Mouse (Mus musculus): ENCODE measurements at regions not wholly inside any gene's neighbourhood (a gene's known extent, or its start where the extent isn't known, plus 50 kb on each side); places are given as distances from the start of the nearest gene placed in this dataset.

DNA sequence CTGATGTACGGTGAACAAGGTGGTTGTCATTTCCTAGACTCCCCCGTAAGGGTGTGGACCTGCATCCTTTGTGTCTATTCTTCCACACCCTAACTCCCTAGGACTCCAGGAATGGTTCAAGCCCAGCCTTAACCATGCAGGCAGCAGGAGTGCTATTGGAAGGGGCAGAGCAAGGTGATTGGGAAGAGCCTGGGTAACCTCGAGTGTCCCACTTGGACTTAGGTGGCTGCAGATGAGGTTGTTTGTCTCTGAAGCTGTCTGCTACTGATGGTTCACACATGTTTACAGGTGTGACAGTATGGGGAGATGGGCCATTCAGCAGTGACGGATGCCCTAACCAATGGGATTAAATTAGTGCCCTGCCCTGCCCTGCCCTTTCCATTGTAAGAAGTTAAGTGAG is 207.4 kb downstream of the Zfp326 start:
- no peak overlapping the region for H3K4me3 ChIP-seq (ENCODE audit: low read length)
- TF ChIP-seq CTCF (IDR thresholded peaks at IDR 0.05; ENCODE audit: low read depth) = no peak
- no peaks in the 10 kb centered on the region for H3K4me1 ChIP-seq (ENCODE audit: insufficient read depth, low read length)
- no peak overlapping the region for H3K4me2 ChIP-seq (ENCODE audit: low read depth, low read length)
- DNase-seq (ENCODE audit: low spot score) = no peak
- 0 out of 2 replicates have a peak, but pooled peaks cover 4% of the 10 kb centered on the region for H3K9me3 ChIP-seq (ENCODE audit: low read length)
- H3K27me3 ChIP-seq (ENCODE audit: insufficient read depth, low read length) = no peaks in the 10 kb centered on the region
- WGBS = 87% methylated on average over 4 of the region's 4 CpGs
- ATAC-seq = no peak
- H3K27ac ChIP-seq = no peak overlapping the region
- H3K9ac ChIP-seq (replicated peaks; ENCODE audit: low read length) = no peak overlapping the region
- no peaks in the 10 kb centered on the region for H3K36me3 ChIP-seq (ENCODE audit: insufficient read depth, low read length)

DNA sequence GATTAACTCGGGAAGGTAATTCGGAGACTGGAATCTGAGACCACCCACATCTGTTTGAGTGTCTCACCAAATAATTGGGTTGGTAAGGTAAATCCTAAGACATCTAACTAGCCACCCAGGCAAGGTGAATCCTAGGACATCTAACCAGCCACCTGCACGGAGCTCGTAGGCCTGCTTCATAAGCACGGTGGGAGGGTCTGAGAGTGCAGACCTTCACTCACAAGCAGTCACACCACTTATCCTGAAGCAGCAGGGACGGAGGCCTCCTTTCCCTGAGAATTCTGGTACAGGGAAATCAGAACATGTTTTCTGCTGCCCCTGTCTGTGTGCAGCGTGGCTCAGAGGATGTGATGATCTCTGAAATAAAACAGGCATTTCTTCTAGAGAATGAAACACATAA is 206.5 kb downstream of the Zfp326 start:
- H3K9ac ChIP-seq (replicated peaks; ENCODE audit: low read length) = no peak overlapping the region
- no peaks in the 10 kb centered on the region for H3K4me1 ChIP-seq (ENCODE audit: insufficient read depth, low read length)
- DNase-seq (ENCODE audit: low spot score) (no peak), ATAC-seq (no peak)
- no peak overlapping the region for H3K27ac ChIP-seq
- 0 out of 2 replicates have a peak, but pooled peaks cover 4% of the 10 kb centered on the region for H3K9me3 ChIP-seq (ENCODE audit: low read length)
- H3K27me3 ChIP-seq (ENCODE audit: insufficient read depth, low read length) = no peaks in the 10 kb centered on the region
- WGBS = 71% methylated on average over 7 of the region's 7 CpGs
- no peak overlapping the region for H3K4me3 ChIP-seq (ENCODE audit: low read length)
- TF ChIP-seq CTCF (IDR thresholded peaks at IDR 0.05; ENCODE audit: low read depth) = no peak
- H3K36me3 ChIP-seq (ENCODE audit: insufficient read depth, low read length) = no peaks in the 10 kb centered on the region
- H3K4me2 ChIP-seq (ENCODE audit: low read depth, low read length) = no peak overlapping the region

DNA sequence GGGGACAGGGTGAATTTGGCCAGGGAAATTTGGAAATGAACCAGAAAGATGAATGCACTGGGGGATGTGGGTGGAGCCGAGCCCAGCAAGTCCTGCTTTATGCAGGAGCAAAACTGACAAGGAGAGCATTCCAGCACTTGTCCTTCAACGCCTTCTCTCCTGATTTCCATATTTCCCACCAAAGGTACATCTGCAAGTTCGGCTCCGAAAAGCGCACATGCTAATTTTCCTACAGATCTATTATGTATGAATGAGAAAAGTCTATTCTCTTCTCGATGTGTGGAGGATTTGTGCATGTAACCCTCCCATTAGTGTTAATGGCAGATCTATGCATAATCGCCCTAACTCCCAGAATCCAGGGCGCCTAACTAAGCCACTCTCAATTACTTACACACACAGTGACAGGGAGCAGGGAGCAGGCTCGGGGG is 190.8 kb downstream of the Zfp326 start:
- 52% methylated on average over 9 of the region's 9 CpGs for WGBS
- 0 out of 2 replicates have a peak, but pooled peaks cover 4% of the 10 kb centered on the region for H3K9me3 ChIP-seq (ENCODE audit: low read length)
- H3K36me3 ChIP-seq (ENCODE audit: insufficient read depth, low read length) = no peaks in the 10 kb centered on the region
- H3K4me1 ChIP-seq (ENCODE audit: insufficient read depth, low read length) = no peaks in the 10 kb centered on the region
- H3K27me3 ChIP-seq (ENCODE audit: insufficient read depth, low read length) = no peaks in the 10 kb centered on the region
- ATAC-seq (no peak), DNase-seq (ENCODE audit: low spot score) (no peak)
- no peak for TF ChIP-seq CTCF (IDR thresholded peaks at IDR 0.05; ENCODE audit: low read depth)
- no peak overlapping the region for H3K27ac ChIP-seq
- H3K9ac ChIP-seq (replicated peaks; ENCODE audit: low read length) = no peak overlapping the region
- H3K4me2 ChIP-seq (ENCODE audit: low read depth, low read length) = no peak overlapping the region
- H3K4me3 ChIP-seq (ENCODE audit: low read length) = no peak overlapping the region

DNA sequence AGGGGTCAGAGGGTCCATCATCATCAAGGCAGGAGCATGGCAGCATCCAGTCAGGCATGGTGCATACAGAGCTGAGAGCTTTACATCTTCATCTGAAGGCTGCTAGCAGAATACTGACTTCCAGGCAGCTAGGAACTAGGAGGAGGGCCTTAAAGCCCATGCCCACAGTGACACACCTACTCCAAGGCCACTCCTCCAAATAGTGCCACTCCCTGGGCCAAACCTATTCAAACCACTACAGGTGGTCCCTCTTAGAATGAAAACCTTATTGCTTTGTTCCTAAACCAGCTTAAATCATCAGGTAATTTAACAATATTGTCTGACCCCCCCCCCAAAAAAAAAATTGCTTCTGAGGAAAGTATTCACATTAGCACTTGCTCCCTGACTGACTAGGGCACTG is 190.3 kb downstream of the Zfp326 start:
- no peak overlapping the region for H3K27ac ChIP-seq
- H3K27me3 ChIP-seq (ENCODE audit: insufficient read depth, low read length) = no peaks in the 10 kb centered on the region
- TF ChIP-seq CTCF (IDR thresholded peaks at IDR 0.05; ENCODE audit: low read depth) = no peak
- H3K9ac ChIP-seq (replicated peaks; ENCODE audit: low read length) = no peak overlapping the region
- H3K4me1 ChIP-seq (ENCODE audit: insufficient read depth, low read length) = no peaks in the 10 kb centered on the region
- no peak overlapping the region for H3K4me3 ChIP-seq (ENCODE audit: low read length)
- ATAC-seq (no peak), DNase-seq (ENCODE audit: low spot score) (no peak)
- H3K4me2 ChIP-seq (ENCODE audit: low read depth, low read length) = no peak overlapping the region
- H3K9me3 ChIP-seq (ENCODE audit: low read length) = 0 out of 2 replicates have a peak, but pooled peaks cover 4% of the 10 kb centered on the region
- no peaks in the 10 kb centered on the region for H3K36me3 ChIP-seq (ENCODE audit: insufficient read depth, low read length)

DNA sequence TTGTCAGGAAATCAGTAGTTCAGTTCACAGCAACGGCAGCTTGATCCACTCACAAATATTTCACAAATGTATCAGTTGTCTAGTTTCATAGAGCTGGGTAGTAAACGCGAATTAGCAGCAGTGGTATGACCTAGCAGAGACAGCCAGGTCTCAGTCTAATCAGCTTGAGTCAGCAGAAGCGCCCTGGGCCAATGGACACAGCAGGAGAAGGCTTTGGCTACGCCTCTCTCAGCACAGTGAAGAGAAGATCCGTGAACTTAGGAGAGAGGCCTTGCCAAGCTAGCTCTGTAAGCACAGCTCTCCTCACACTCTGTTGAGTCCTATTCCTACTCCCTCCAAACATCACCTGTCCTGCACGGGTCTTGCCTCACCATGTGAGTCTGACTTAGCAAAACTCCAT is 188.0 kb downstream of the Zfp326 start:
- no peak for ATAC-seq

DNA sequence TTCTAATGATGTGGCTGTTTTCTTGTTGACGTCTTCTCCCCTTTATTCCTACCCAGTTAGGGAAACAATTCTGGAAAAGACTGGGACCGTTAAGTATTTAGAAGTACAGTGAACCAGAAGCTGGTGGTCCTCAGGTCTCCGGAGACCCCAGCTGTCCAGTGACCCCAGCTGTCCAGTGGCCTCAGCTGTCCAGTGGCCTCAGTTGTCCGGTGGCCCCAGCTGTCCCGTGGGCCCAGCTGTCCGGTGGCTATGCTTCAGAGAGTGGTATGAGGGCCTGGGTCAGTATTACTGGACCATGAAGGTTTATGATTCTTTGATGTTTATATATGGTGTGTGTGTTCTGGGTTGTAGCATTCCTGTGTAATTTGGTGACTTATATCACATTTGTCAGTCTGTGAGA is 186.6 kb downstream of the Zfp326 start:
- Histone ChIP-seq H3K9me3 (ENCODE audit: low read length) (0 out of 2 replicates have a peak, but pooled peaks cover 4% of the 10 kb centered on the region), H3K27me3 (ENCODE audit: insufficient read depth, low read length) (no peaks in the 10 kb centered on the region), H3K27ac (no peak overlapping the region), H3K4me3 (ENCODE audit: low read length) (no peak overlapping the region), H3K4me1 (ENCODE audit: insufficient read depth, low read length) (no peaks in the 10 kb centered on the region), H3K36me3 (ENCODE audit: insufficient read depth, low read length) (no peaks in the 10 kb centered on the region), H3K4me2 (ENCODE audit: low read depth, low read length) (no peak overlapping the region), H3K9ac (replicated peaks; ENCODE audit: low read length) (no peak overlapping the region)
- WGBS = 86% methylated on average over 6 of the region's 6 CpGs
- no peak for DNase-seq (ENCODE audit: low spot score)
- no peak for ATAC-seq
- no peak for TF ChIP-seq CTCF (IDR thresholded peaks at IDR 0.05; ENCODE audit: low read depth)

More for the DNA sequence above, 188.0 kb downstream of the Zfp326 start:
- Histone ChIP-seq H3K27ac (no peak overlapping the region), H3K4me1 (ENCODE audit: insufficient read depth, low read length) (no peaks in the 10 kb centered on the region), H3K36me3 (ENCODE audit: insufficient read depth, low read length) (no peaks in the 10 kb centered on the region), H3K4me2 (ENCODE audit: low read depth, low read length) (no peak overlapping the region), H3K9ac (replicated peaks; ENCODE audit: low read length) (no peak overlapping the region), H3K27me3 (ENCODE audit: insufficient read depth, low read length) (no peaks in the 10 kb centered on the region), H3K9me3 (ENCODE audit: low read length) (0 out of 2 replicates have a peak, but pooled peaks cover 4% of the 10 kb centered on the region), H3K4me3 (ENCODE audit: low read length) (no peak overlapping the region)
- WGBS = 86% methylated on average over 7 of the region's 7 CpGs
- DNase-seq (ENCODE audit: low spot score) = no peak
- no peak for TF ChIP-seq CTCF (IDR thresholded peaks at IDR 0.05; ENCODE audit: low read depth)

DNA sequence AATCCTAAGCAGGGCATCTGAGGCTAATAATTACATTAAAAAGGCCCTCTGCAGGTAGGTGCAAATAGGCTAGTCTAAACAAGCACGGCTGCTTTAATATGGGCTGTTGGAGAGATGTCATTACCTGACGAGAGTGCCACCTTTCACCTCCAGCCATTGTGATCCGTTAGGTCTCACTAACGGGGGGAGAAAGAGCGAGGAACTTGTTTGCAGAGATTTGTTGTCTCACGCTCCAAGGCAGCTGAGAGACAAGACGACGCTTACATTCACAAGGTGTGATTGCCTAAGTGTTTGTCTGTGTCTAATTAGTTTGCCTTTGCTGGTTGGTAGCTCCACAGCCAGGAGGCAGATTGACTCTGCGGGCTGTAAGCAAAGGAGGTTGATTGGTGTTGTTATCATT is 180.3 kb downstream of the Zfp326 start:
- no peak overlapping the region for H3K4me2 ChIP-seq (ENCODE audit: low read depth, low read length)
- no peaks in the 10 kb centered on the region for H3K27me3 ChIP-seq (ENCODE audit: insufficient read depth, low read length)
- no peak overlapping the region for H3K4me3 ChIP-seq (ENCODE audit: low read length)
- no peak for TF ChIP-seq CTCF (IDR thresholded peaks at IDR 0.05; ENCODE audit: low read depth)
- H3K27ac ChIP-seq = no peak overlapping the region
- no peak overlapping the region for H3K9ac ChIP-seq (replicated peaks; ENCODE audit: low read length)
- no peaks in the 10 kb centered on the region for H3K4me1 ChIP-seq (ENCODE audit: insufficient read depth, low read length)
- WGBS = 52% methylated on average over 9 of the region's 9 CpGs
- no peak for ATAC-seq
- no peaks in the 10 kb centered on the region for H3K9me3 ChIP-seq (ENCODE audit: low read length)
- H3K36me3 ChIP-seq (ENCODE audit: insufficient read depth, low read length) = no peaks in the 10 kb centered on the region
- no peak for DNase-seq (ENCODE audit: low spot score)
